In the genomic region with DNA sequence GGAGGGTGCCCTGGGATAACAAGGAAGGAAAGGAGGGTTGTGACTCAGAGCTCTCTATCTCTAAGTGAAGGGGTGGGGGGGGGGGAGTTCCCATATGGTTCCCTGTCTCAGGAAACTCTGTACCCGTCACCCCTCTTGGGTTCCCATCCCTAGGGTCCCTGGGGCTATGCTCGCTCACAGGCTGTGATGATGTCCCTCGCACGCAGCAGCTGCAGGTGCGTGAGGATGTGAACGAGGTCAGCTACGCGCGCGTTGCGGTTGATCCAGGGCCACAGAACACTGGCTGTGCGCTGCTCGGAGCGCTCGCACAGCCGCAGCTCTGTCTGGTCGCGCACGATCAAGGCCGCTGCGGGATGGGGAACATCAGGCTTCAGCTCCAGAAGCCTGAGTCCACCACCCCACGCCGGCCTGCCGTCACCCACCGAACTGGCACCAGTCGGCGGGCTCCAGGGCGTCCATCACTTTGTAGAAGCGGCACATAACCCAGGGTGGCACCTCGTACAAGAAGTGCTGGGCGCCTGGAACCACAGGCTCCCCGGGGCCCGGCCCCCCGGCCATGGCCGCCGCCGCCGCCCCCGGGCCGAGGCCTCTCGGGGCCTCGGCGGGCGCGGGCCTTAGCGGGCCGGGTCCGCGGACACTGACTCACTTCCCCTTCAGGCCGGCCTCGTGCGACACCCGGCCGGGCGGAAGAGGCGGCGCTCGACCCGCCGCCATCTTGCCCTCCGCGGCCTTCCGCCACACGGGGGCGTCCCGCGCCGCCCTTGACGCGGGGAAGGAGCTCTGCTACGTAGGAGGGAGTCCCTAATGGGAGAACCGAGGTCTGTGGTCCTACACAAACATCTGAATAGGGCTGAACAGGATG, we compare ENCODE assay signal across 8 mouse cellular contexts. TPM values are rescaled to one million over a fixed set of nuclear protein-coding genes. Genes with fewer than 3 reads are reported as not detected.
DNase-seq lines count a peak whose midpoint lies in the region.

A gene (minus strand): TSS at position 731 of the 862 bp plus-strand sequence.

- H3K36me3 ChIP-seq in megakaryocyte, embryonic 14.5 days (replicated peaks; ENCODE audit: low read length), result peaks cover 47% of the 10 kb centered on the region

- peaks cover 44% of the 10 kb centered on the region for H3K4me1 ChIP-seq in megakaryocyte, embryonic 14.5 days

- peaks cover 22% of the 10 kb centered on the region for H3K27me3 ChIP-seq in megakaryocyte, embryonic 14.5 days (replicated peaks)

- H3K9me3 ChIP-seq in megakaryocyte, embryonic 14.5 days, result no peaks in the 10 kb centered on the region

- DNase-seq in adrenal gland, adult 18-20 months (ENCODE audit: low spot score in 2 of 2), result peak; percentile 77 to 84
- DNase-seq in embryo, embryonic 10 days (ENCODE audit: low spot score), result peak; percentile 73
- peak; percentile 83 for DNase-seq in gastrocnemius, postnatal 14 days
- peak; percentile 86 for DNase-seq in induced T-regulatory cell, adult 2 months (ENCODE audit: low read depth)
- DNase-seq in left cerebral cortex, adult 8-10 months (ENCODE audit: low spot score in 2 of 2), result peak; percentile 43 to 45
- DNase-seq in right cerebral cortex, adult 2 months (ENCODE audit: low spot score in 2 of 2), result peak; percentile 40 to 43
- DNase-seq in urinary bladder, postnatal 36 days (ENCODE audit: low spot score in 2 of 2), result peak; percentile 56 to 74

- peak within 1 kb of the TSS; percentile 95 for H3K4me3 ChIP-seq in megakaryocyte, embryonic 14.5 days (replicated peaks)

- intact Hi-C loops in gastrocnemius, postnatal 14 days (cut with DNase I; ENCODE audit: low total_unique reads), result loop anchor here (10.0 kb wide), 1 partner anchor 71 kb away; no protein-coding TSS in a partner anchor

RNA-seq across cellular contexts. Expression of the gene that starts here (rescaled TPM):
- total RNA-seq in adrenal gland, adult 18-20 months (2021), result 100 to 1,000 TPM; 116 to 120 TPM
- total RNA-seq in gastrocnemius, postnatal 14 days (2021), result 10 to 100 TPM; 40.3 to 41.2 TPM
- 10 to 100 TPM; 54.0 to 61.3 (median 54.2) TPM for total RNA-seq in left cerebral cortex, adult 8-10 months (2022)
- 134 and 271 TPM in 2 replicates for polyA plus RNA-seq in megakaryocyte, embryonic 14.5 days (2012; ENCODE audit: insufficient read depth, low replicate concordance)

Comparison
In these comparisons a context has a peak if more than half of its experiments do, and no peak if none do; other contexts are left out.
1. Peak in every context shown above with its lines: DNase-seq and H3K4me3 ChIP-seq.